Mouse (Mus musculus): Measurements from ENCODE around the gene Olfr332. TPM values are rescaled to one million over a fixed set of nuclear protein-coding genes. Genes with fewer than 3 reads are reported as not detected.
"Not testable (repeated sequence)": the region's sequence is repeated elsewhere in the genome, so short reads cannot be mapped to it uniquely, and the experiment has no call there.

Gene Olfr332
- polyA plus RNA-seq (2014; fragmentation: Nextera tagmentation; extraction: Ambion mirVana): not detected in 2 replicates

- Histone ChIP-seq H3K27ac (replicated peaks; ENCODE audit: low read depth, low read length) (no peak within 1 kb of the TSS), H3K4me1 (ENCODE audit: control insufficient read depth, insufficient read depth, low read length) (no peaks in the 10 kb centered on the region), H3K27me3 (ENCODE audit: control insufficient read depth, insufficient read depth, low read length) (no peaks in the 10 kb centered on the region), H3K9me3 (ENCODE audit: control insufficient read depth, low read length) (no peaks in the 10 kb centered on the region), H3K36me3 (ENCODE audit: control insufficient read depth, insufficient read depth, low read length) (no peaks in the 10 kb centered on the region), H3K9ac (replicated peaks; ENCODE audit: low read length) (no peak within 1 kb of the TSS), H3K4me2 (ENCODE audit: low read length) (no peak within 1 kb of the TSS), H3K4me3 (replicated peaks; ENCODE audit: low read depth, low read length) (no peak within 1 kb of the TSS)
- ATAC-seq (ENCODE audit: low FRiP score, low TSS enrichment) (no peak), DNase-seq (no peak)
- 81% methylated on average over 2 of the region's 2 CpGs for WGBS
Observed at GRCm38 (mm10) chr11:58492455-58492854, at the start of gene Olfr332. Olfr332 (minus strand) TSS chr11:58492555.

GRCm38 (mm10) chr11:58534736-58535135, 42.4 kb upstream of the Olfr332 start, which contains the start of gene Olfr330:
Olfr330 (minus strand) TSS chr11:58534836.
- H3K9me3 ChIP-seq (ENCODE audit: control insufficient read depth, low read length); H3K4me3 ChIP-seq (replicated peaks; ENCODE audit: low read depth, low read length); H3K9ac ChIP-seq (replicated peaks; ENCODE audit: low read length); ATAC-seq (ENCODE audit: low FRiP score, low TSS enrichment); H3K27ac ChIP-seq (replicated peaks; ENCODE audit: low read depth, low read length); H3K27me3 ChIP-seq (ENCODE audit: control insufficient read depth, insufficient read depth, low read length); H3K4me2 ChIP-seq (ENCODE audit: low read length); H3K36me3 ChIP-seq (ENCODE audit: control insufficient read depth, insufficient read depth, low read length); DNase-seq; H3K4me1 ChIP-seq (ENCODE audit: control insufficient read depth, insufficient read depth, low read length): not testable (repeated sequence)

- not testable (repeated sequence) for H3K27ac ChIP-seq (replicated peaks; ENCODE audit: low read depth, low read length); H3K9me3 ChIP-seq (ENCODE audit: control insufficient read depth, low read length); ATAC-seq (ENCODE audit: low FRiP score, low TSS enrichment); H3K9ac ChIP-seq (replicated peaks; ENCODE audit: low read length); H3K4me1 ChIP-seq (ENCODE audit: control insufficient read depth, insufficient read depth, low read length); H3K4me3 ChIP-seq (replicated peaks; ENCODE audit: low read depth, low read length); H3K36me3 ChIP-seq (ENCODE audit: control insufficient read depth, insufficient read depth, low read length); DNase-seq; H3K4me2 ChIP-seq (ENCODE audit: low read length); H3K27me3 ChIP-seq (ENCODE audit: control insufficient read depth, insufficient read depth, low read length)
- 90% methylated on average over 6 of the region's 9 CpGs for WGBS
Observed at GRCm38 (mm10) chr11:58519756-58520155, 27.4 kb upstream of the Olfr332 start.

- not testable (repeated sequence) for DNase-seq; H3K9ac ChIP-seq (replicated peaks; ENCODE audit: low read length); H3K36me3 ChIP-seq (ENCODE audit: control insufficient read depth, insufficient read depth, low read length); ATAC-seq (ENCODE audit: low FRiP score, low TSS enrichment); H3K4me3 ChIP-seq (replicated peaks; ENCODE audit: low read depth, low read length); H3K9me3 ChIP-seq (ENCODE audit: control insufficient read depth, low read length); H3K27me3 ChIP-seq (ENCODE audit: control insufficient read depth, insufficient read depth, low read length); H3K27ac ChIP-seq (replicated peaks; ENCODE audit: low read depth, low read length); H3K4me2 ChIP-seq (ENCODE audit: low read length); H3K4me1 ChIP-seq (ENCODE audit: control insufficient read depth, insufficient read depth, low read length)
- 94% methylated on average over 17 of the region's 18 CpGs for WGBS
Observed at GRCm38 (mm10) chr11:58518916-58519315, 26.6 kb upstream of the Olfr332 start.

- H3K4me1 ChIP-seq (ENCODE audit: control insufficient read depth, insufficient read depth, low read length); H3K9ac ChIP-seq (replicated peaks; ENCODE audit: low read length); DNase-seq; H3K27ac ChIP-seq (replicated peaks; ENCODE audit: low read depth, low read length); H3K27me3 ChIP-seq (ENCODE audit: control insufficient read depth, insufficient read depth, low read length); H3K36me3 ChIP-seq (ENCODE audit: control insufficient read depth, insufficient read depth, low read length); ATAC-seq (ENCODE audit: low FRiP score, low TSS enrichment); H3K4me3 ChIP-seq (replicated peaks; ENCODE audit: low read depth, low read length); H3K4me2 ChIP-seq (ENCODE audit: low read length); H3K9me3 ChIP-seq (ENCODE audit: control insufficient read depth, low read length): not testable (repeated sequence)
- whole genome bisulfite sequencing: 88% methylated on average over 19 of the region's 19 CpGs
Observed at GRCm38 (mm10) chr11:58509058-58509457, 16.7 kb upstream of the Olfr332 start.

- H3K36me3 ChIP-seq (ENCODE audit: control insufficient read depth, insufficient read depth, low read length); H3K9me3 ChIP-seq (ENCODE audit: control insufficient read depth, low read length); H3K4me1 ChIP-seq (ENCODE audit: control insufficient read depth, insufficient read depth, low read length); H3K27ac ChIP-seq (replicated peaks; ENCODE audit: low read depth, low read length); H3K4me2 ChIP-seq (ENCODE audit: low read length); H3K4me3 ChIP-seq (replicated peaks; ENCODE audit: low read depth, low read length); H3K9ac ChIP-seq (replicated peaks; ENCODE audit: low read length); ATAC-seq (ENCODE audit: low FRiP score, low TSS enrichment); DNase-seq; H3K27me3 ChIP-seq (ENCODE audit: control insufficient read depth, insufficient read depth, low read length): not testable (repeated sequence)
Observed at GRCm38 (mm10) chr11:58502472-58502871, 10.1 kb upstream of the Olfr332 start, which contains the start of gene Olfr331. Olfr331 (minus strand) TSS chr11:58502572.

- WGBS: 60% methylated on average over 3 of the region's 3 CpGs
- H3K4me3 ChIP-seq (replicated peaks; ENCODE audit: low read depth, low read length): no peak overlapping the region
- DNase-seq: peak; percentile 77
Observed at GRCm38 (mm10) chr11:58499290-58499689, 6.9 kb upstream of the Olfr332 start.

GRCm38 (mm10) chr11:58498761-58499160, 6.4 kb upstream of the Olfr332 start:
- H3K27me3 ChIP-seq (ENCODE audit: control insufficient read depth, insufficient read depth, low read length): no peaks in the 10 kb centered on the region
- H3K4me3 ChIP-seq (replicated peaks; ENCODE audit: low read depth, low read length): no peak overlapping the region
- H3K27ac ChIP-seq (replicated peaks; ENCODE audit: low read depth, low read length): no peak overlapping the region
- H3K4me2 ChIP-seq (ENCODE audit: low read length): no peak overlapping the region
- H3K36me3 ChIP-seq (ENCODE audit: control insufficient read depth, insufficient read depth, low read length): no peaks in the 10 kb centered on the region
- H3K9ac ChIP-seq (replicated peaks; ENCODE audit: low read length): no peak overlapping the region
- no peak for ATAC-seq (ENCODE audit: low FRiP score, low TSS enrichment)
- H3K9me3 ChIP-seq (ENCODE audit: control insufficient read depth, low read length): no peaks in the 10 kb centered on the region
- 87% methylated on average over 9 of the region's 9 CpGs for WGBS
- H3K4me1 ChIP-seq (ENCODE audit: control insufficient read depth, insufficient read depth, low read length): no peaks in the 10 kb centered on the region
- no peak for DNase-seq

More at GRCm38 (mm10) chr11:58499290-58499689, 6.9 kb upstream of the Olfr332 start:
- H3K36me3 ChIP-seq (ENCODE audit: control insufficient read depth, insufficient read depth, low read length): no peaks in the 10 kb centered on the region
- H3K27ac ChIP-seq (replicated peaks; ENCODE audit: low read depth, low read length): no peak overlapping the region
- H3K27me3 ChIP-seq (ENCODE audit: control insufficient read depth, insufficient read depth, low read length): no peaks in the 10 kb centered on the region
- no peak overlapping the region for H3K4me2 ChIP-seq (ENCODE audit: low read length)
- H3K9me3 ChIP-seq (ENCODE audit: control insufficient read depth, low read length): no peaks in the 10 kb centered on the region
- ATAC-seq (ENCODE audit: low FRiP score, low TSS enrichment): no peak
- no peak overlapping the region for H3K9ac ChIP-seq (replicated peaks; ENCODE audit: low read length)
- H3K4me1 ChIP-seq (ENCODE audit: control insufficient read depth, insufficient read depth, low read length): no peaks in the 10 kb centered on the region

- no peaks in the 10 kb centered on the region for H3K9me3 ChIP-seq (ENCODE audit: control insufficient read depth, low read length)
- no peak within 1 kb of the TSS for H3K9ac ChIP-seq (replicated peaks; ENCODE audit: low read length)
- H3K4me2 ChIP-seq (ENCODE audit: low read length): no peak within 1 kb of the TSS
- DNase-seq (no peak), ATAC-seq (ENCODE audit: low FRiP score, low TSS enrichment) (no peak)
- no peaks in the 10 kb centered on the region for H3K4me1 ChIP-seq (ENCODE audit: control insufficient read depth, insufficient read depth, low read length)
- no peak within 1 kb of the TSS for H3K4me3 ChIP-seq (replicated peaks; ENCODE audit: low read depth, low read length)
- H3K36me3 ChIP-seq (ENCODE audit: control insufficient read depth, insufficient read depth, low read length): no peaks in the 10 kb centered on the region
- no peaks in the 10 kb centered on the region for H3K27me3 ChIP-seq (ENCODE audit: control insufficient read depth, insufficient read depth, low read length)
- no peak within 1 kb of the TSS for H3K27ac ChIP-seq (replicated peaks; ENCODE audit: low read depth, low read length)
Observed at GRCm38 (mm10) chr11:58462170-58462569, 30.2 kb downstream of the Olfr332 start, which contains the start of gene Olfr30. Olfr30 (minus strand) TSS chr11:58462270.

Data from midbrain, embryonic 14.5 days (tissue).